Mouse (Mus musculus): ENCODE measurements around the gene Asns.
"Not testable (repeated sequence)": the region's sequence is repeated elsewhere in the genome, so short reads cannot be mapped to it uniquely, and the experiment has no call there.

The Asns gene

GRCm38 (mm10) chr6:7676194-7676901, 16.7 kb downstream of the Asns start:
- no peak for DNase-seq

- DNase-seq, result no peak
Measured at GRCm38 (mm10) chr6:7672438-7673253, 20.4 kb downstream of the Asns start.

- no peak for DNase-seq
Measured at GRCm38 (mm10) chr6:7671429-7671828, 21.6 kb downstream of the Asns start.

GRCm38 (mm10) chr6:7670588-7670987, 22.5 kb downstream of the Asns start:
- DNase-seq, result no peak

GRCm38 (mm10) chr6:7669721-7670120, 23.3 kb downstream of the Asns start:
- DNase-seq, result no peak

GRCm38 (mm10) chr6:7668332-7668731, 24.7 kb downstream of the Asns start:
- DNase-seq, result no peak

GRCm38 (mm10) chr6:7665902-7666301, 27.2 kb downstream of the Asns start:
- DNase-seq, result not testable (repeated sequence)

- DNase-seq, result no peak
Measured at GRCm38 (mm10) chr6:7661455-7661854, 31.6 kb downstream of the Asns start.

- DNase-seq, result no peak
Measured at GRCm38 (mm10) chr6:7660377-7661080, 32.5 kb downstream of the Asns start.

GRCm38 (mm10) chr6:7656601-7657000, 36.5 kb downstream of the Asns start:
- DNase-seq, result no peak

GRCm38 (mm10) chr6:7648458-7648857, 44.6 kb downstream of the Asns start:
- no peak for DNase-seq
